Mouse (Mus musculus) erythroid progenitor cell, adult 5-6 weeks (primary cell): ENCODE measurements around the gene Inpp4a. TPM values are rescaled to one million over a fixed set of nuclear protein-coding genes. Genes with fewer than 3 reads are reported as not detected.

Experiments used
- ATAC-seq: replicated peaks from 2 replicates; pipeline ENCODE4 v1.8.0; 2016; ENCODE audit warnings: moderate number of reproducible peaks, mild to moderate bottlenecking, moderate TSS enrichment, inconsistent platforms; ENCODE audit not compliant: poor library complexity, low FRiP score, severe bottlenecking
- total RNA-seq, 2 experiments: library from RNA; stranded (forward) in 1 of 2; stranded (reverse) in 1 of 2; fragments of 150-400 nt in 1 of 2; fragments of 186-747, 209-891 nt in 1 of 2; gene quantifications; 2 replicates each; pipeline versions ENCODE4 v1.2.3 to v1.2.4; 2015 to 2017; ENCODE audit warnings: low replicate concordance in 2 of 2

Gene Inpp4a
- total RNA-seq, 2 experiments from 2014 or later = 2.2 to 6.7 TPM

GRCm38 (mm10) chr1:37351961-37352360 lies 52.3 kb downstream of the Inpp4a start:
- ATAC-seq = no peak

GRCm38 (mm10) chr1:37353456-37353855 lies 53.8 kb downstream of the Inpp4a start:
- no peak for ATAC-seq

GRCm38 (mm10) chr1:37355492-37355891 lies 55.8 kb downstream of the Inpp4a start:
- no peak for ATAC-seq

GRCm38 (mm10) chr1:37356305-37356704 lies 56.6 kb downstream of the Inpp4a start:
- ATAC-seq = no peak

GRCm38 (mm10) chr1:37357173-37357572 lies 57.5 kb downstream of the Inpp4a start:
- no peak for ATAC-seq

- ATAC-seq = no peak
Measured at GRCm38 (mm10) chr1:37358621-37359020, 59.0 kb downstream of the Inpp4a start.

- ATAC-seq = no peak
Measured at GRCm38 (mm10) chr1:37359395-37360092, 59.9 kb downstream of the Inpp4a start.

GRCm38 (mm10) chr1:37360781-37361180 lies 61.1 kb downstream of the Inpp4a start:
- no peak for ATAC-seq

- ATAC-seq = no peak
Measured at GRCm38 (mm10) chr1:37362721-37363120, 63.1 kb downstream of the Inpp4a start.

- no peak for ATAC-seq
Measured at GRCm38 (mm10) chr1:37368125-37368524, 68.5 kb downstream of the Inpp4a start.

- ATAC-seq = no peak
Measured at GRCm38 (mm10) chr1:37368768-37369385, 69.2 kb downstream of the Inpp4a start.

- ATAC-seq = no peak
Measured at GRCm38 (mm10) chr1:37376177-37376576, 76.5 kb downstream of the Inpp4a start.

- ATAC-seq = no peak
Measured at GRCm38 (mm10) chr1:37376751-37377150, 77.1 kb downstream of the Inpp4a start.

- no peak for ATAC-seq
Measured at GRCm38 (mm10) chr1:37378095-37378494, 78.4 kb downstream of the Inpp4a start.

- ATAC-seq = no peak
Measured at GRCm38 (mm10) chr1:37379536-37379935, 79.9 kb downstream of the Inpp4a start.

GRCm38 (mm10) chr1:37380913-37381312 lies 81.2 kb downstream of the Inpp4a start:
- no peak for ATAC-seq

- ATAC-seq = no peak
Measured at GRCm38 (mm10) chr1:37384304-37384703, 84.6 kb downstream of the Inpp4a start.

GRCm38 (mm10) chr1:37386448-37386971 lies 86.8 kb downstream of the Inpp4a start:
- ATAC-seq = no peak

GRCm38 (mm10) chr1:37393174-37393573 lies 93.5 kb downstream of the Inpp4a start:
- ATAC-seq = no peak

GRCm38 (mm10) chr1:37396481-37396880 lies 96.8 kb downstream of the Inpp4a start:
- ATAC-seq = no peak

- no peak for ATAC-seq
Measured at GRCm38 (mm10) chr1:37398961-37399360, 99.3 kb downstream of the Inpp4a start.
